Mouse (Mus musculus) erythroid progenitor cell, adult 5-6 weeks (primary cell): ENCODE measurements around the gene Thap8. TPM values are rescaled to one million over a fixed set of nuclear protein-coding genes. Genes with fewer than 3 reads are reported as not detected.
"Not testable (repeated sequence)": the region's sequence is repeated elsewhere in the genome, so short reads cannot be mapped to it uniquely, and the experiment has no call there.

Experiments used
- ATAC-seq: replicated peaks from 2 replicates; pipeline ENCODE4 v1.8.0; 2016; ENCODE audit warnings: moderate number of reproducible peaks, mild to moderate bottlenecking, moderate TSS enrichment, inconsistent platforms; ENCODE audit not compliant: poor library complexity, low FRiP score, severe bottlenecking
- total RNA-seq, 2 experiments: library from RNA; stranded (forward) in 1 of 2; stranded (reverse) in 1 of 2; fragments of 150-400 nt in 1 of 2; fragments of 186-747, 209-891 nt in 1 of 2; gene quantifications; 2 replicates each; pipeline versions ENCODE4 v1.2.3 to v1.2.4; 2015 to 2017; ENCODE audit warnings: low replicate concordance in 2 of 2

Thap8 gene
- total RNA-seq (2015; ENCODE audit: low replicate concordance) (not detected in 2 replicates), total RNA-seq (2017; ENCODE audit: low replicate concordance) (not detected in 2 replicates)

DNA sequence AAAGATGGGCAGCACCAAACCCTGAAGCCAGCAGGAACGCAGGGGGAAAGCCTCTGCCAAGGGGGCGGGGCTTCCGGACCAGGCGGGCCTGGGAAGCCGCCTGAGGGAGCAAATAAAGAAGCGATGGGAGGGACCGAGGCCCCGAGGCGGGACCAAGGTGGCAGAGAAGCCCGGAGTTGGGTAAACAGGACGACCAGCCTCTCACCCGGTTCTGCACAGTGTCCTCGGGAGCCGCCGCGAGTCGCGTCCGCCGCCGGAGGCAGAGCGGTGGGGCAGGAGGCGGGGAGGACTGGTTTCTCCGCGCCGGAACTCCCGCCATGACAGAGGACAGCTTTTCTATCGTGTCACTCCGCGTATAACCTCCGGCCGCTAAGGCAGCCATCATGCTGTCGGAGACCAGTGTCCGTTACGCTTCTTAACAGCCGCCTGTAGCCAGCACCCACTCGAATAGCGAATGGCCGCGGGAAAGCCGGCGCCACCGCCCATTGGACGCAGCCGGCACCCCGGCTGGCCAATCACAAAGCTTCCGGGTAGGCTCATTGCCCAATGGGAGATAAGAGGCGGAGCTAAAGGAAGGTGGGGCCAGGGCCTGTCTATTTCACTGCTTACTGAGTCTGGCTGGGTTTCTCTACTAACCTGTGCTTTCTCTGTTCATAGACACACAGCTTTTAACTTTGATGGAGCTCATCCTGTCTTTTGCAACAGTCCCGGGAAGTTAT lies at the start of gene Thap8, which contains the start of gene Wdr62:
Gene Thap8 (plus strand): TSS at position 144 of the 719 bp plus-strand sequence.
Gene Wdr62 (minus strand): TSS at position 469 of the 719 bp plus-strand sequence.
- peak; percentile 92 for ATAC-seq

DNA sequence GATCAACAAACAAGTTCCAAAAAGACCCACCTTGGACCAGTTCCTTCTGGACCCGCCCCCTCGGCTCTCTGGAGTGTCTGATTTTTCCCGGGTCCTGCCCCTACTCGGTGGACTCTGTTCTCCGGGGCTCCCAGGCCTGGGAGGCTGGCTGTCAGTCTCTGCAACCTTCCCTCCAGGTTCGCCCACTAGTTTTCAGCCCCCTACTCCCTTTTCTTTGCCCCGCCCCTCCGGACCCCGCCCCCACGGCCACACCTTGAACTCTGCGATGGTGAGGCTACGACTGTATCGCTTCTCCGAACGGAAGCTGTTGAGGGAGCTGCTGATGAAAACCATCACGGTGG lies 48.6 kb upstream of the Thap8 start:
- ATAC-seq: no peak

DNA sequence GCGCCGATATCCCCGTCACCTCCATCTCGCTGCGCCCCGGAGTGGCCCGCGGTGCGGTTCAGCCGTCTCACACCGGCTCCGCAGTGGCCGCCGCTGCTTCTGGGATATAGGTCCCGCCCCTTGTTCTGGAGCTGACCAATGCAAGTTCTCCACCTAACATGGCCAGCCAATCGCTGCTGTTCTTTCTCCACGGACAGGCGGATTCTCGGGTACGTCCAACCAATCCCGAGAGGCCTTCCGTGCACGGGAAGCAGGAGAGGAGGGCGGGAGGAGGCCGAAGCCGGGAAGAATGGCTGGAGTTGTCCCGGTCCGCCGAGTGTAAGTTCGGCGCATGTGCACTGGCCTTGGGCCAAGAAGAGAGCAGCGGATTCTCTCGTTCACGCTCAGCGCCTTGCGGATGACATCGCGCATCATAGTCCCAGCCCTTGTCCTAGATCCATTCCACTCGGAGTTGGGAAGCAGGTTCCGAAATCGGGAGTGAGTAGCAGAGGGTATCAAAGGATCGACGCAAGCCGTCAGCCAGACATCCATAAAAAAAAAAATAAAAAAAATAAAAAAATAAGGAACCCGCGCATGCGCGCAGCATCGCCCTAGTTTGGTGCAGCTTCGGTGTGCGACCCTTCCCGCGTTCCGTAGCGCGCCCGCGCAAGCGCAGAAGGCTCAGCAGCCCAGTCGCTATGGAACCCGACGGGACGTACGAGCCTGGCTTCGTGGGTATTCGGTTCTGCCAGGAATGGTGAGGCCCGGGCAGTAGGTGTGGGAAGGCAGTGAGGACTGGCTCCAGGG lies 48.0 kb upstream of the Thap8 start, which contains the start of the genes Polr2i and Tbcb:
Gene Polr2i (plus strand): TSS at position 280 of the 786 bp plus-strand sequence.
Gene Tbcb (minus strand): TSS at position 604 of the 786 bp plus-strand sequence.
- ATAC-seq: peak; percentile 93

DNA sequence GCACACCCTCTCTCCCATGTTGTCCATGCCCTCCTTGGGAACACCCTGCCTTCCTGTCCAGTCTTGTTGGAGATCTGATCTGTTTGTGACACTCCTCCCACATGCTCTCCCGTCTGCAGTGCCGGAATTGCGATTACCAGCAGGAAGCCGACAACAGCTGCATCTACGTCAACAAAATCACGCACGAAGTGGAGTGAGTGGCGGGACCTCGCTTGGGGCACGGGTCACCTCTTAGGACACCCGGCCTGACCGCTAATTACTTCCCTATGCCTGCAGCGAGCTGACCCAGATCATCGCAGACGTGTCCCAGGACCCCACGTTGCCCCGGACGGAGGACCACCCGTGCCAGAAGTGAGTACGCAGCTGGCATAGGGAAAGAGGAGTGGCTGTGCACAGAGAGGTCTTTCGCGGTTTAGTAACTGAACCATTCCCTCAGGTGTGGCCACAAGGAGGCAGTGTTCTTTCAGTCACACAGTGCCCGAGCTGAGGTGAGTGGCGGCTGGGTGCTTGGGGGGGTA lies 47.2 kb upstream of the Thap8 start:
- peak; percentile 40 for ATAC-seq

DNA sequence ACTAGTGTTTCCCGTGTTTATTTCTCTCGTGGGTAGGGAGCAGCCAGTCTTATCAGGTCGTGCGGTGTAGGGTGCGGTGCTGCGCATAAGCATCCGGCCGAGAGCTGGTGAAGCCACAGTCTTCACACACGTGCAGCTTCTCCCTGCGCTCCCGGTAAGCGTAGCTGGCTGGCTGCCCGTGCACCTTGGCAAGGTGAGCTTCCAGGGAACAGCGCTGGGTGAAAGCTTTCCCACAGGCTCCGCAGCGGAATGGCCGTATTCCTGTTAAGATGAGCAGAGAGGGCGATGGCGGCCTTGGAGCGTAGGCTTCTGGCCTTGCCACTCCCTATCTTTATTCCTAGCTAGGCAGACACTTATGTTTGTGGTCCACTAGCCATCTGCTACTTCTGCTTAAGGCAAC lies 46.5 kb upstream of the Thap8 start:
- no peak for ATAC-seq

DNA sequence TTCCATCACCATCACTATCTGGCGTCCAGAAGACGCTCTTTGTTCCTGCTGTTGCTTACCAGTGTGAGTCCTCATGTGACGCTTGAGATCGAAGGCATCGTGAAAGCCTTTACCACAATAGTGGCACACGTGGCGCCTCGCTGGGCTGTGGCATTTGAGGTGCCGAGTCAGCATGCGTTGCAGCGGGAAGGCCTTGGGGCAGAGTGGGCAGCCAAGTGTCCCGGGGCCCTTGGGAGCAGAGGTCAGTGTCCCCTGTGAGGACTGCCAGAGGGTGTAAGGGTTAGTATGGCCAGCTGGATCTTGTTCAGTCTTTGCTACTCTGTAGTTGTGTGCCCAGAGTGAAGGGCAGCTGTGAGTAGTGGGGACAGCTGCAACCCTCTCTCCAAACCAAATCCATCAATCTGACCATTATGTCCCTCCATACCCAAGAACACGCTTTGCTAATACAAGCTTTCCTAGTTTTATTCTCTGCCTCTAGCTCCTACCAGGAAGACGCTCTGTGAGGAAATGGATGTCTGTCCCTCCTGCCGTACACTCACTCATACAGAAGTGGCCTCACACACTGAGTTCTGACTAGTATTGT lies 45.5 kb upstream of the Thap8 start:
- ATAC-seq: no peak

DNA sequence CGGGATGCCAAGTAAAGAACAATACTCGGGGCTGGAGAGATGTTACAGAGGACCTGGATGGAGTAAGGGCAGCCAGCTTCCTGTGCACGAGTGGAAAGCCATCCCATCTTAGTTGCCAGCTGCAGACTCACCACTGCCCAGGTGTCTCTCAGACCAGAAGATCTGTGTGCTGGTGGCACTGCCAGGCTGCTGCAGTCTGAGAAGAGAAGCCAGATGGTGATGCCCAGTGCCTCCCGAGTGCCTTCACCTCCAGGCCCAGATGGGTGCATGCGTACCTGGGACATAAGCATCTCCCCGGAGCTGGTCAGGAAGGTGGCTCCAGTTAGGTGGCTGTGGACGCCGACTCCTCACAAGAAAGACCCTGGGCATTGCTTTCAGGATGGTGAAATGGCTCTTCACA lies 44.8 kb upstream of the Thap8 start:
- ATAC-seq: no peak

DNA sequence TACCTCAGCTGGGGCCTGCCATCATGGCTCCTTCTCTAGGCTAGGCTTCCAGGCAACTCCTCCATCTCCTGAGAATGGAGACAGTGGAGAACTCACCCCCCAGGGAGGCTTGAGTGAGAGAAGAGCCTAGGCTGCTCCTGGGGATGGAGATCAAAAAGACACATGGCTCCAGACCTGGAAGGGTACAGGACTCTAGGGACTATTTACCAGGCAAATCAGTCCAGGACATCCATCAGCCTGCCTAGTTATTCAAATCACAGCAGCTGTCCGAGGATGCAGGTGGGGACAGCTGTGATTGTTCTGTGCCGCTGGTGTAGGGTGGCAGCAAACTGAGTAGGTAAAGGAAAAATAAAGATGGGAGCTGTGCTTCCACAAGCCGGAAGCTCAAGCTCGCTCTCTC lies 44.3 kb upstream of the Thap8 start, which contains the start of gene Ovol3:
Gene Ovol3 (minus strand): TSS at position 101 of the 400 bp plus-strand sequence.
- no peak for ATAC-seq

DNA sequence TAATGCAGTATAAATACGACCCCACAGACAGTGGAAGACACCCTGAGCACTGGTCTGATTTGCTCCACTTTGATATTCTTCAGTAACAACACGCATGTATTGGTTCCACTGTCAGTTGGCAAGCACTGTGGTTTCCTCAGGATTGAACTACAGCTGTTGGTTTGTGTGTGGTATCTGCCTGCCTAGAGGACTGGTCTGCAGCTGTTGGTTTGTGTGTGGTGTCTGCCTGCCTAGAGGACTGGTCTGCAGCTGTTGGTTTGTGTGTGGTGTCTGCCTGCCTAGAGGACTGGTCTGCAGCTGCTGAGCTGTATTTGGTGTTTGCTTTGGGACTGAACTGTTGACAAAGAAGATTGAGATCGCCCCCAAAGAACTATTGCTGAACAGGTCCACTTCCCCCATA lies 42.5 kb upstream of the Thap8 start:
- not testable (repeated sequence) for ATAC-seq

DNA sequence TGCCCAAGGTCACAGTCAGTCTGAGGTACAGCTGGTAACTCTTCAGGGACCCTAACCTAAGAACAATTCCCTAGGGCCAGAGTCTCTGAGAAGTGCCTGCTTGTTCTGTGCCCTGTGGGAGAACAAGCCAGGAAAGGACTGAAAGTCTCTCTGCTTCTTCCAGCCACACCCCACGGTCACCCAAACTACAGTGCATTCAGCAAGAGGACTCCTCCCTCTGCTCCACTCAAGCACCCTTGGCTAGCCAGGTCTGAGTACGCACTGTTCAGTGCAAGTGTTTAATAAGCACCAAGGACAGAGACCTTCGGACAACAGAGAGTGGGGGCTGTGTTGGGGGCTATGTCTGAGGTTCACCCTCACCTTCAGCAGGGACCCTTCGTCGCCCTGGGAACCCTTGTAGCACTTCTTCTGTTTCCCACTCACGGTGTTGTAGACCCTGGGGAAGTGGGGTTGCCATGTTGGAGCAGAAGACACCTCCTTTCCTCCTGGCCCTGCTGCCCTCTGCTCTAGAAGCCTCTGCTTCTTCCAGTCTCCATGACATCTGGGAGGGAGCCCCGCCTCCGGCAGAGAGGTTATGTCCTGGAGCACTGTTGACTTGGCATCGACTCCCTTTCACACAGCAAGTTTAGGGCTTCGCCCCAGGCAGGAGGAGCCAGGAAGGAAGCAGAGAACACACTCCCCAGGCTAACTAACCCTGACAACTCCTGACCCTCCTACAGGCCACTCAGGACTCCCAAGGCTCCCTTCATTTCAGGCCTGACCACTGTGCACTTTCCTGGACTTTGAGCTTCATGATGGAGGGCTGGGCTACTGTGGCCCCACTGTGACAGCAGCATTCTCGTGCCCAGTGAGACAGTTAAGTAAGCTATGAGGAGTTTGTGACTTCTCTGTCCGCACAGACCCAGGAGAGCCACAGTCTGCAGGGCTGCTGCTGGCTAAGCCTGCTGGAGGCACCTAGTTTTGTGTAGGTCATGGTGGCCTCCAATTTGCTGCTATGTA lies 27.6 kb upstream of the Thap8 start:
- ATAC-seq: no peak

DNA sequence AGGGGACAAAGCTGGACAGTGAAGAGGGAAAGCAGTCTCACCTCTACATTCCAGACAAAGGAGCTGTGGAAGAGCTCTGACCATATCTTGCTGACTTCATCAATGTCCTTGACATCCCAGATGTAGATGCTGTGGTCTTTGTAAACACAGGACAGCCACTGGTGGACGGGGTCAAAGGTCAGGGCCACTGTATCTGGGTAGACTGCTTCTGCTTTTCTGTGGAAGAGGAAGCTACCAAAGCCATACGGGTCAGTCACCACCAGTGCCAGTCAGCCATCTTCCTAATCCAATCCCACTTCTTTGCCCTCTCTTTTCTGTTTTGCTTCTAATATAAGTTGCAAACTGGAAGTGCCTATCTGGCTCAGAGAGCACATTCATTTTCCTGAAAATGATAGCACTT lies 14.9 kb upstream of the Thap8 start:
- no peak for ATAC-seq

DNA sequence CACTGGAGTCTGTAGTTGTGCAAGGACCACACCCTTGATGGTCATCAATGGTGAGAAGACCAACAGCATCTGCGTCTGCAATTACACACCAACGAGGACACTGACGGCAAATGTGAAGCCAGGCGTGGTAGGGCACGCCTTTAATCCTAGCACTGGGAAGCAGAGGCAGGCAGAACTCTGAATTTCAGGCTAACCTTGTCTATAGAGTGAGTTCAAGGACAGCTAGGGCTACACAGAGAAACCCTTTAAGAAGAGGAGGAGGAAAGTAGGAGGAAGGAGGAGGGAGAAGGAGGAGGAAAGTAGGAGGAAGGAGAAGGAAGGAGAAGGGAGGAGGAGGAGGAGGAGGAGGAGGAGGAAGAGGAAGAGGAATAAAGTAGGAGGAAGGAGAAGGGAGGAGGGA lies 14.4 kb upstream of the Thap8 start:
- no peak for ATAC-seq

DNA sequence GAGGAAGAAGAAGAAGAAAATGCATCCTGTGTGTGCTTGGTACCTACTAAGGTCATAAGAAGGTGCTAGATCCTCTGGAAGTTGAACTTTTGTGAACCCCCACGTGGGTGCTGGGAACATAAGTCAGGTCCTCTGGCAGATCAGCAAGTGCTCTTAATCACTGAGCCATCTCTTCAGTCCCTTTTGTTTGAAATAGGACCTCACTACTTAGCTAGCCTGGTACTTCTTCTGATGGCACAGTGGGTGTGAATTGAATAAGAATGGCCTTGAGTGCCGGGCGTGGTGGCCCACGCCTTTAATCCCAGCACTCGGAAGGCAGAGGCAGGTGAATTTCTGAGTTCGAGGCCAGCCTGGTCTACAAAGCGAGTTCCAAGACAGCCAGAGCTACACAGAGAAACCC lies 14.0 kb upstream of the Thap8 start:
- no peak for ATAC-seq

DNA sequence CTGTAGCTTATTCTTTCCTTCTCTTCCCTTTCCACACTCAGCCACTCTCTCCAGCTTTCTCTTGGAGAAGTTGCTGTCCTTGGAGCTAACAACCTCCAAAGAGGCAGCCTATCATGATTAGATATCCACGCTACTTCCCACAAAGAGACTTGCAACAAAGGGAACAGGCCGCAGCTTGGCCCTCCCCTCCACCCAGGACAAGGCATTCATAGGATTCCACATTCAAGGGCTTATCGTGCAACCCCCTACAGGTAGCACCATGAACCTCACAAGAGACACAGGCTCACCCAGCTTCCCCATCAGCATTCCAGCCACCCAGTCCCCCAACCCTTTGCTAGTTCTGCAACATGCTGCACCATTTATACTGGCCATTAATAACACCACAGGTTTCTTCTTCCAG lies 13.1 kb upstream of the Thap8 start:
- ATAC-seq: no peak

DNA sequence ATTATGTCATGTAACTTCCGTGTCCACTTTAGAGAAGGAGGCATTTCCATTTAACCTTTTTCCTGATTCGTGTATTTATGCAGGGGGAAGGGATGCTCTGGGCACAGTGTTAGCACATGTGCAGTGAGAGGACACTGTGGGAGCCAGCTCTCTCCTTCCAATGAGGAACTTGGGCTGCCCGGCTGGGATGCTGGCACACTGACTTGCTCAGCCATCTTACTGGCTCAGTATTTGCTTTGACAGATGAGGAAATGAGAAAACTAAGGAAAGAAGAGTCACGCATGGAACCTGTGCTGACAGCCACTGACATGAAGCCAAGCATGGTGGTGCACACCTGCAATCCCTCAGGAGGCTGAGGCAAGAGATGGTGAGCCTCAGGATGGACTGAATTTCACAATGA lies 10.3 kb upstream of the Thap8 start:
- no peak for ATAC-seq

DNA sequence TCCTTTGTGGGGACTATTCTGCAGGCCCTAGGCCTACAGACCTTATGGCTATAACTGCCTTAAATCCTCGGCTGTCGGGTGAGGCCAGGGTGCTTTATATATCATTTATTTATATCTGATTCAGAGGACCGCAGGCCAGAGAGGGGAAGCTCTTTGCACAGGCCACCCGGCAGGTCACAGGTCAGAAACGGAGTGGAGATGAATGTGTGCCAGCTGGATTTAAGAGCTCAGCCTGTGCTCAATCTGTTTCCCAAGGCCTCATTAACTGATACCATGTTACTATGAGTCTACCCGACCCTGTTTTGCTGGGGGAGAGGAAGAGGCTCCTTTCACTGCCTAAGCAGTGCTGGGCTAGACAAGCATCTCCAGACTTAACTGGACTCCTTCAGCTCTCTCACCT lies 5.5 kb upstream of the Thap8 start:
- ATAC-seq: no peak

DNA sequence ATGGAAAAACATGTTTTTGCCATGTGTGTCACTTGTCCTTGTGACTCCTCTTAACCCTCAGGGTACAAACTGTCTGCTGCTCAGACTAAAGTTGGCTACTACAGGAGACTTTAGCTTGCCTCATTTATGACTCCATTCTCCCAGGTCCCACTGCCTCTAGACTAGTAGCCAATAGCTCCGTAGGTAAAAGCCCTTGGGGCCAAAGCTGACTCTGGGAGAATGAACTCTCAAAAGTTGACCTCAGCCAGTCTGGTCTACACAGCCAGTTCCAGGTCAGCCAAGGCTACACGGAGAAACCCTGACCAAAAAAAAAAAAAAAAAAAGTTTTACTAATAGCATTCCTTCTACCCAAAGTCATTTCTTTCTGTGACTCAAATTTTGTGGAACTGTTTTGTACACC lies 983 bp upstream of the Thap8 start:
- no peak for ATAC-seq

DNA sequence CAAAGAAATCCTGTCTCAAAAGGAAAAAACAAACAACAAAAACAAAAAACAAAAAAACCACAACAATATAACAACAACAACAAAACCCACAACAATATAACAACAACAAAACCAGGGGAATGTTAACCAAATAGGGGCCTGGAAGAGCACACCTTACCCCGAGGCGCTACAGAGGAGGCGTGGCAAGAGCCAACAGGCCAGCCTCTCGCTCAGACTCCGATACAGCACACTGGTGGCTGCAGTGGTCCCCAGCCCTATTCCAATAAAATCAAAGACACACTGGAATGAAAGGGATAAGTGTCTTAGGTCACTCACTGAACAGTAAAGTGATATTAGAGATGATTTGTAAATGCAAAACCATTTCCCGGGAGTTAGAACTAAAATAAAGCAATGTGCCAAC lies 358 bp upstream of the Thap8 start:
- ATAC-seq: peak; percentile 70

DNA sequence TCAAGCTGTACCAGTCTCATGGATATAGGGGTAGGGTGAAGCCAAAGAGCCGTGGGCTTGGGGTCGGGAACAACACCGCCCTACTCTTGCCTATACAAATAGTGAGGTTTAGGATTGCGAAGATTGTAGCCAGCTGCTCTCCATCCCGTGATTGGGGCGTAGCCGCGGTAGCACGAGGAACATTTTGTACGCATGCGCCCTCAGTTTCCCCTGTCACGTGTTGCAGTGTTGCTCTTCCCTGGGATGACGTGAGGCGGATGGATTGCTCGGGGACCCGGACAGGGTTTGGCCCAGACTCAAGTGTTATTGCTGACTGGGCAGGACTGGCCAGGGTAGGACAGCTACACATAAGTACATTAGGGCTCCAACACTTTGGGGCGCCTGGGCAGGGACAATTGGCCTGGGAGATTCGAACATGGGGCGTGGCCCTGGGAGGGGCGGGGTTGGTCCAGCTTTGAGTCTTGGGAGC lies 810 bp downstream of the Thap8 start:
- ATAC-seq: peak; percentile 62
